Mouse (Mus musculus) liver, embryonic 14.5 days (tissue): ENCODE measurements around the gene Bex6.

Experiments used
- CTCF ChIP-seq: IDR thresholded peaks from 2 replicates; pipeline ENCODE4 v1.5.1; 2016; ENCODE audit warnings: antibody characterized with exemption, low read depth, control low read depth
- EP300 ChIP-seq: IDR thresholded peaks from 2 replicates; pipeline ENCODE4 v1.6.1; 2016; ENCODE audit warnings: antibody characterized with exemption, low read depth

- TF ChIP-seq CTCF = no peak
- TF ChIP-seq EP300 = no peak
Measured at GRCm38 (mm10) chr16:32200256-32201003, 20.8 kb downstream of the Bex6 start.
